ENCODE assay signal across 9 mouse cellular contexts in the genomic region with DNA sequence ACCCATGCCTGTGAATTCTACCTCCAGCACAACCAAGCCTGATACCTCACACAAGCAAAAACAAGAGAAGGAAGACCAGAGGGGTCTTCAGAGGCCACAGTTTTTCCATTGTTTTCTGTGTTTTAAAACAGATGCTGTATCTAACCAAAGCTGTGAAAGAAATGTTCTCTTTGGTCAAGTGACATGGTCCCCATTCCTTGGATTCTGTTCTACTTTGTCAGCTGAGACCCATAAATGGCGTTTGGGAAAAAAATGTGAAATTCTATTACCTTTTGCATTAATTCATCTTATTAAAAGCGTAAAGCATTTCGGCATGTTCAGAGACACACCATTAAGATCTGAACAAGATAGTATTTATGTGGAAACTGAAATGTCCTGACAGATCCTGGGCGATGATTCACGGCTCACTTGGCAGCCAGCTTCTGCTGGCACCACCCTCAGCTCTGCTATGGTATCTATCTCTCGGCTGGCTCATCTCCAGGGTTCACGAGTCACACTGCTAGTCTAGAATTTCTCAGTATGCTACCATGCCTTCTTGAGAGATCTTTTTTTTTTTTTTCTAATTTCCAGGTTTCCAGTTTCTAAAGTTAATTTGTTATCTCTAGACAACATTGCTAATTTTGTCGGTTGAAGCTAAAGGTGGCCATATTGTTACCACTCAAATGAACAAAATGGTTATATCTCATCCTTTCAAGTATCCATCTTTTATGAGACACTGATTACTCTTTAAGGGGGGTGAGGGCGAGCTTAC. TPM values are rescaled to one million over a fixed set of nuclear protein-coding genes. Genes with fewer than 3 reads are reported as not detected.
DNase-seq lines count a peak whose midpoint lies in the region; ATAC-seq and TF ChIP-seq lines count a peak whose summit lies in the region.
"Had no signal": no experiment of that assay in that cellular context is flagged by ENCODE, and none has a peak within 500 bp of the region (broad histone marks: within the 10 kb centered on the region; RNA-seq: fewer than 3 reads in every experiment).

No protein-coding gene starts in this region.

- peak; percentile 90 for DNase-seq in adrenal gland, adult 2 months
- DNase-seq in forebrain, postnatal 0 days: peak; percentile 81
- DNase-seq in kidney, adult 2 months: peak; percentile 85
- DNase-seq in left cerebral cortex, postnatal 25 days (ENCODE audit: low spot score in 2 of 2): peak; percentile 66 to 88
- DNase-seq in telencephalon, adult 2 months (ENCODE audit: low read depth, low spot score): peak; percentile 75
- DNase-seq in spleen, postnatal 10 days (ENCODE audit: low spot score in 2 of 2): no peak

- intact Hi-C loops in left cerebral cortex, postnatal 25 days (cut with DNase I): no loop called here

- H3K4me1 ChIP-seq in forebrain, embryonic 15.5 days: peaks cover 5% of the 10 kb centered on the region; the same call in 1 of the 2 replicates
- H3K4me1 ChIP-seq in forebrain, embryonic 12.5 days: no peaks in the 10 kb centered on the region
- peaks cover 7% of the 10 kb centered on the region; the same call in 1 of the 2 replicates for H3K4me1 ChIP-seq in forebrain, postnatal 0 days (ENCODE audit: insufficient read depth)
- H3K4me1 ChIP-seq in kidney, adult 2 months (ENCODE audit: control insufficient read depth, insufficient read depth, low read length): peaks cover 11% of the 10 kb centered on the region; the same call in 1 of the 2 replicates

- no peak overlapping the region for H3K27ac ChIP-seq in forebrain, embryonic 15.5 days (replicated peaks)
- H3K27ac ChIP-seq in forebrain, embryonic 12.5 days: no peak overlapping the region
- H3K27ac ChIP-seq in forebrain, postnatal 0 days (ENCODE audit: low read depth, low read length): no peak overlapping the region
- no peak overlapping the region for H3K27ac ChIP-seq in kidney, adult 2 months (ENCODE audit: insufficient read depth, low read depth, low read length)

- H3K4me3 ChIP-seq in forebrain, embryonic 15.5 days: no peak overlapping the region
- H3K4me3 ChIP-seq in forebrain, embryonic 12.5 days (replicated peaks): no peak overlapping the region
- no peak overlapping the region for H3K4me3 ChIP-seq in forebrain, postnatal 0 days (ENCODE audit: low read depth, low read length)
- no peak overlapping the region for H3K4me3 ChIP-seq in kidney, adult 2 months (ENCODE audit: insufficient read depth, low read depth, low read length)
- H3K4me3 ChIP-seq: megakaryocyte, embryonic 14.5 days had no signal

- no peak for TF ChIP-seq CTCF in forebrain, postnatal 0 days (IDR thresholded peaks at IDR 0.05; ENCODE audit: low read depth)
- no peak for TF ChIP-seq CTCF in kidney, adult 2 months (conservative IDR thresholded peaks at IDR 0.05; ENCODE audit: insufficient read depth, insufficient read length, low read depth, low read length)

- H3K9ac ChIP-seq in forebrain, embryonic 15.5 days (replicated peaks): no peak overlapping the region
- H3K9ac ChIP-seq in forebrain, embryonic 12.5 days: no peak overlapping the region
- no peak overlapping the region for H3K9ac ChIP-seq in forebrain, postnatal 0 days

- WGBS in forebrain, embryonic 15.5 days: 66% methylated on average over 9 of the region's 9 CpGs
- 89% methylated on average over 9 of the region's 9 CpGs for WGBS in forebrain, embryonic 12.5 days
- WGBS in forebrain, postnatal 0 days: 48% methylated on average over 9 of the region's 9 CpGs
- 47% methylated on average over 9 of the region's 9 CpGs for WGBS in kidney, adult 2 months

- no peak for TF ChIP-seq POLR2A in kidney, adult 2 months (IDR thresholded peaks at IDR 0.05; ENCODE audit: low read depth, low read length)

- no peaks in the 10 kb centered on the region for H3K27me3 ChIP-seq in forebrain, embryonic 15.5 days
- no peaks in the 10 kb centered on the region for H3K27me3 ChIP-seq in forebrain, embryonic 12.5 days
- H3K27me3 ChIP-seq in forebrain, postnatal 0 days (ENCODE audit: insufficient read depth, low read length): no peaks in the 10 kb centered on the region
- H3K27me3 ChIP-seq in kidney, adult 2 months (replicated peaks; ENCODE audit: control insufficient read depth, insufficient read depth, low read length): no peaks in the 10 kb centered on the region
- H3K27me3 ChIP-seq: megakaryocyte, embryonic 14.5 days had no signal

- H3K9me3 ChIP-seq in forebrain, embryonic 15.5 days: no peaks in the 10 kb centered on the region
- H3K9me3 ChIP-seq in forebrain, embryonic 12.5 days: no peaks in the 10 kb centered on the region
- no peaks in the 10 kb centered on the region for H3K9me3 ChIP-seq in forebrain, postnatal 0 days (ENCODE audit: low read length)
- H3K9me3 ChIP-seq: megakaryocyte, embryonic 14.5 days had no signal

- H3K36me3 ChIP-seq in forebrain, embryonic 15.5 days: peaks cover 3% of the 10 kb centered on the region; the same call in 1 of the 2 replicates
- H3K36me3 ChIP-seq in forebrain, embryonic 12.5 days (replicated peaks): peaks cover 11% of the 10 kb centered on the region
- H3K36me3 ChIP-seq in forebrain, postnatal 0 days (ENCODE audit: insufficient read depth): peaks cover 3% of the 10 kb centered on the region; the same call in 1 of the 2 replicates
- H3K36me3 ChIP-seq in kidney, adult 2 months (ENCODE audit: control insufficient read depth, insufficient read depth, low read length): no peaks in the 10 kb centered on the region; the same call in 1 of the 2 replicates

- ATAC-seq in forebrain, embryonic 15.5 days (replicated peaks): peak; percentile 59
- ATAC-seq in forebrain, embryonic 12.5 days (ENCODE audit: low FRiP score): no peak
- ATAC-seq in forebrain, postnatal 0 days: peak; percentile 90

- no peak overlapping the region for H3K4me2 ChIP-seq in forebrain, embryonic 15.5 days (replicated peaks)
- no peak overlapping the region for H3K4me2 ChIP-seq in forebrain, embryonic 12.5 days
- H3K4me2 ChIP-seq in forebrain, postnatal 0 days (ENCODE audit: low read depth): no peak overlapping the region

RNA-seq across cellular contexts. Expression of a gene that starts 44.9 kb away (rescaled TPM):
- 77.2 and 80.6 TPM in 2 replicates for polyA plus RNA-seq in forebrain, embryonic 15.5 days (2015; fragmentation: Nextera tagmentation; extraction: Ambion mirVana)
- 100 and 111 TPM in 2 replicates for polyA plus RNA-seq in forebrain, embryonic 12.5 days (2016; fragmentation: Nextera tagmentation; extraction: Ambion mirVana)
- 10 to 100 TPM; 16.1 to 18.0 TPM for total RNA-seq in adrenal gland, adult 2 months (2021)
- polyA plus RNA-seq in adrenal gland, adult 2 months (2012; rRNA removed): 5.0 and 6.7 TPM in 2 replicates
- 31.3 and 34.1 TPM in 2 replicates for total RNA-seq in forebrain, postnatal 0 days (2014; rRNA removed)
- 39.2 and 43.2 TPM in 2 replicates for polyA plus RNA-seq in forebrain, postnatal 0 days (2015; fragmentation: Nextera tagmentation; extraction: Ambion mirVana)
- polyA plus RNA-seq in kidney, adult 2 months (2012; rRNA removed): 5.7 and 7.5 TPM in 2 replicates
- 10 to 100 TPM; 23.1 to 25.4 TPM for total RNA-seq in left cerebral cortex, postnatal 25 days (2021)

RNA-seq across cellular contexts. Expression of a gene that starts 49.1 kb away (rescaled TPM):
- polyA plus RNA-seq in forebrain, embryonic 15.5 days (2015; fragmentation: Nextera tagmentation; extraction: Ambion mirVana): 10.7 and 13.0 TPM in 2 replicates
- polyA plus RNA-seq in forebrain, embryonic 12.5 days (2016; fragmentation: Nextera tagmentation; extraction: Ambion mirVana): 12.1 and 13.4 TPM in 2 replicates
- 1 to 10 TPM; 5.3 to 6.6 TPM for total RNA-seq in adrenal gland, adult 2 months (2021)
- 0.90 and 2.4 TPM in 2 replicates for polyA plus RNA-seq in adrenal gland, adult 2 months (2012; rRNA removed)
- total RNA-seq in forebrain, postnatal 0 days (2014; rRNA removed): 22.7 and 31.4 TPM in 2 replicates
- 9.8 and 16.9 TPM in 2 replicates for polyA plus RNA-seq in forebrain, postnatal 0 days (2015; fragmentation: Nextera tagmentation; extraction: Ambion mirVana)
- polyA plus RNA-seq in kidney, adult 2 months (2012; rRNA removed): 4.8 and 5.2 TPM in 2 replicates
- 10 to 100 TPM; 35.8 to 37.8 TPM for total RNA-seq in left cerebral cortex, postnatal 25 days (2021)

Comparison
In these comparisons a context has a peak if more than half of its experiments do, and no peak if none do; other contexts are left out.
1. DNase-seq: peak in adrenal gland, adult 2 months (single experiment), forebrain, postnatal 0 days (single experiment), kidney, adult 2 months (single experiment), left cerebral cortex, postnatal 25 days (2 of 2) and telencephalon, adult 2 months (single experiment); none in spleen, postnatal 10 days (0 of 2).